Mouse (Mus musculus) neural tube, embryonic 10.5 days (tissue): Measurements from ENCODE around the gene Ttc39d.
"Not testable (repeated sequence)": the region's sequence is repeated elsewhere in the genome, so short reads cannot be mapped to it uniquely, and the experiment has no call there.

ENCODE experiments used
- DNase-seq: peaks from one replicate; pipeline ENCODE4 v3.0.0-alpha.2; 2017; ENCODE audit warnings: low spot score; ENCODE audit errors: extremely low spot score

Ttc39d gene

GRCm38 (mm10) chr17:80206671-80207581, at the start of gene Ttc39d, which contains the start of gene Srsf7:
TSS of gene Ttc39d (plus strand) at chr17:80207460.
TSS of gene Srsf7 (minus strand) at chr17:80207307.
- DNase-seq: peak; percentile 99

- DNase-seq: no peak
Measured at GRCm38 (mm10) chr17:80157489-80157888, 49.8 kb upstream of the Ttc39d start.

DNA sequence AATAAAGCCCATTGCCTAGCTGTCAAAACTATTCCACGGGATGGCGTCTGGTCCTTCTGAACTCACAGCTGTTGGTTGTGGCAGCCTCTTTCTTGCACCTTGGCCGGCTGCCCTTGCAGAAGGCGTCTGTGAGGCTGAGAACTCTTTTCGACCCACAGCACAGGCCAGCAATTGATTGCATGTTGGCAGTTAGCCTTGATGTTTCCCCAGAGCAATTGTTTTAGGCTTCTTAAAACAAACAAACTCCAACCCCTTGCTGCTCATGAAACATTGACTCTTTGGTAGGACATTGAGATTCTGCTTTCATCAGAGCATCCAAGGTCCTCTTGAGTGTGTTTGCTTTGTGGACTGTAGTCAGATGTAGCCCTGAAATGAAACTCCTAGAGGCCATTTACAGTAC, 46.8 kb upstream of the Ttc39d start:
- no peak for DNase-seq

DNA sequence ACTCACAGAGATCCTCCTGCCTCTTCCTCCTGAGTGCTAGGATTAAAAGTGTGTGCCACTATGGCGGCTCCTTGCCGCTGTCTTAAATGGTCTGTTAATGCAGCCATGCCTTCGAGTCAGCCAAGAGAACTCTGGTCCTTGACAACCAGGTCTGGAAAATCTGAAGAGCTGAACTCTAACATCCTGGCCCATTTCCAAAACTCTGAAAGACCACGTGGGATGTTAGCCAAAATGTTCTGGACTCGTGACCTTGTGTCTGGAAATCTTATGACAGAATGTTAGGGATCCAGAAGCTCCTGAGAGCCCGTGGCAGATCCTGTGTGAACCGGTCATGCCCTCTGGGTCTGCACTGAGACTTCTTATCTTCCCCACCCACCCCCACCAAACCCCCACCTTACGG, 43.3 kb upstream of the Ttc39d start:
- no peak for DNase-seq

DNA sequence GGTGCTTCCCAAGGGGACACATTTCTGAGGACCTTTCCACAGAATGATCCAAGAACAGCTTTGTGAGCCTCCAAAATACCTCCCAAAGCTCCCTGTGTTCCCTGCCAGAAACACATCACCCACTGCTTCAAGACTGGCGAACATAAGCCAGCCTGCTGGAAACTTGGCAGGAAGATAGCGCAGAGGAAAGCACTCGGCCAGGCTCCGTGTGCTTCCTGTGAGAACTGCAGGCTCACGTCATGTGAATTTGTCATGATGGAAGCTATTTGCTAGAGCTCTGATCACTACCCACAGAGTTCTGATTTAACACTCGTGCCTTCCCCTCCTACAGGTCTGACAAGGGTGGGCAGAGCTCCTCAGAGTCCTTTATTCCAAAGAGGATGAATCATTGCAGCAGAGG, 41.5 kb upstream of the Ttc39d start:
- DNase-seq: no peak

GRCm38 (mm10) chr17:80166346-80166745, 40.9 kb upstream of the Ttc39d start:
- no peak for DNase-seq

DNA sequence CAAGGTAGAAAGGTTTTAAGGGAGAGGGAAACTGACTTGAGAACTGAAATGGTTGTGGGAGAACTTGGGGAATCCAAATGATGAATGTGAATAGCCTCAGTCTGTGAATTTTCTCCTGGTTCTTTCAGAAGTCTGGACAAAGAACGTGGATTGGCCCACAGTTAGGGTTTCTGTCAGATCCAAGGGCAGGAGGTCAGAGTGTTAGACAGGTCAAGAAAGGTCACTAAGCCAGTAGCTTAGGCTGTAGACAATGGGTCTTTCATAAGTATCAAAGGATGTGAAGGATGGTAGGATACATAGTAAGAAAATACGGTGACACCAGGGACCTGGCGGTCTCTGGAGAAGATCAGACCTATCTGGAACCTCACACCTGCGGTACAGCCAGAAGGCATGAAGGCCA, 39.8 kb upstream of the Ttc39d start:
- no peak for DNase-seq

DNA sequence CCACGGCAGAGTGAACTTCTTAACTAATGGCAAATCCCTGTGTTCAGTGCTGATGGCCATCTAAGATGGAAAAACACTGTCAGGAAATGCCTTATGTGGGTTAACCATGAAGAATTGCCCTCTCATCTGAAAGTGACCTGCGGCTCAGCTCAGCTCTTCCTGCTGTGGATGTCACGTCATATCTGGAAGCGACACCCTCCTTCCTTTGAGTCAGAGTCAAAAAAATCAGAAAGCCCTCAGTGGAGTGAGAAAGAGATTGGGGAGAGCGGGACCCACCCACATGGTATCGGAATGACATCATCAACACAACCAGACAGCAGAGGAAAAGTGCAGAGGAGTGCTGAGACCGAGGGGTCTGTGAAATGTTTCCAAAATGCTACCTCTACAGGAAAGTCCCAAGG, 39.4 kb upstream of the Ttc39d start:
- no peak for DNase-seq

DNA sequence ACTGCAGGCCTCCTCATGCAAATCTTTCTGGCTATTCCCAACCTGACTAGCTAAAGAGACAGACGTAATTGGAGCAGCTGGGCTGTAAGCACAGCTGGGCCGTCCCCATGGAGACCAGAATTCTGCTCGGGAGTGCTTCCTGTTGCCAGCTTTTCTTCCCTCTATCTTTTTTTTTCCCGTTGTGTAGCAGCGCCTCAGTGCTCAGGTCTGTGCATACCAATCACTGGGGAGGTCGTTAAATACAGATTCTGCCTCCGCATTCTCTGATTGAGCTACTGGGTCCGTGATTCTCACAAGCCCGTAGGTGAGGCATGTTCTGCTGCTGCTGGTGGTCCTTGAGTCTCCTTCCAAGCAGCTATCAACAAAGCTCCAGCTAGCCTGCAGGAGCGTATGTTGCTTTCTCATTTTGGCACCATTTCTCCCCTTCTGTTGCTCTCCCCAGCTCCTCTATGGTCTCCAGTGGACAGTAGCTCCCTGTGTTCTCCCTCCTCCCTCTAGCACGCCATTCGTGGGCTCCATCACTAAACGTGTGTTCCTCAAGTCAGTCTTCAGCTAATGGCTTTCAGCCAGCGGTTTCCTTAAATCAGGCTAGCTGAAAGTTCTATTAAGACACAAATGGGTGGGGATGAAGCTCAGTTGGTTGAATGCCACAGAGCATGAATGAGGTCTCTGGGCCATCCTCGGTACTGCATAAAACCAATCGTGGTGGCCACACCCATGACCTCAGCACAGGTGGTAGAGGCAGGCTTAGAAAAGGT, 38.7 kb upstream of the Ttc39d start:
- DNase-seq: peak; percentile 48

DNA sequence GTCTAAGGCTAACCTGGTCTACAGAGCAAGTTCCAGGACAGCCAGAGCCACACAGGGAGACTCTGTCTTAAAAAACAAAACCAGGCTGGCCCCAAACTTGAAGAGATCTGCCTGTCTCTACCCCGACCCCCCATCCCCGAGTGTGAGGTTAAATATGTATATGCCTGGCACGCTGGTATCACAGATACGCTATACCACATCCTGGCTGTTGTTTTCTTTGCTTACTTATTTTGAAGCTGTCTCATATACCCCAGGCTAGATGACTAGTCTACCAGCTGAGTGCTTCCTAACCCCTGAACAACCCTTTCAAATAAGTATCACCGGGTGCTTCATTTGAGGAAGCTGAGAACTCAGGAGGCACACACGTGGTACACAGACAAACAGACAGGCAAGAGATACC, 37.5 kb upstream of the Ttc39d start:
- no peak for DNase-seq

DNA sequence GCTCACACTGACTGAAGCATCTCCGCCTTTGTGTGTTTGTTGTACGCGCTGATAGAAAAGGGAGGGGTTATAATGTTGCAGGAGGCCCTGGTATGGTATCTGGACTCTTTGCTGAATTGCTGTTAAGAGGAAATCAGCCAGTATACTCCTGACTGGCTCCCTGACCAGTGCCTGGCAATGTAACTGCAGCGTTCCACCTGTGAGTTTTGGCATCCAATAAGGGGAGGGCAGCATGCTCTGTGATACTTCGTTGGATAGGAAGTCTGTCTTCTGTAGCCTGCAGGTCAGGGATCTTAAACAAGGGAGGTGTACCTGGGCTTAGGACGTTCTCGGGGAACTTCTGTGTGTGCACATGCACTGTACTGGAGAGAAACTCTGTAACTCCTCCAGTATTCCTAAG, 36.3 kb upstream of the Ttc39d start:
- no peak for DNase-seq

DNA sequence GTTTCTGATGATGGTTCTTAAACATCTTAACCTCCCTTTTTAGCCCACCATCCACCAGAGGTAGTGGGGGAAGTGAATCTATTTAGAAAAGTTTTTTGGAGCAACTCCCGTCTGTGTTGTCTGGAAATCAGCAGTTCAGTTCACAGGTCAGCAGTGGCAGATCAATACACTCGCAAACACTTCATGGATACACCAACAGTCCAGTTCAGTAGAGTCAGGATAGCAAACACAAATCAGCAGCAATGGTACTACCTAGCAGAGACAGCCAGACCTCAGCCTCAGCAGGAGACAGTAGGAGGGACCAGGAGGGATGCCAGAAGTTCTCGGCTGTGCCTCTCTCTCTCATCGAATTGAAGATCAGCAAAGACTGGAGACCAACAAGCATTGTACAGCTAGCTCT, 35.3 kb upstream of the Ttc39d start:
- no peak for DNase-seq

GRCm38 (mm10) chr17:80172761-80173160, 34.5 kb upstream of the Ttc39d start:
- DNase-seq: no peak

GRCm38 (mm10) chr17:80173708-80174107, 33.6 kb upstream of the Ttc39d start:
- no peak for DNase-seq

DNA sequence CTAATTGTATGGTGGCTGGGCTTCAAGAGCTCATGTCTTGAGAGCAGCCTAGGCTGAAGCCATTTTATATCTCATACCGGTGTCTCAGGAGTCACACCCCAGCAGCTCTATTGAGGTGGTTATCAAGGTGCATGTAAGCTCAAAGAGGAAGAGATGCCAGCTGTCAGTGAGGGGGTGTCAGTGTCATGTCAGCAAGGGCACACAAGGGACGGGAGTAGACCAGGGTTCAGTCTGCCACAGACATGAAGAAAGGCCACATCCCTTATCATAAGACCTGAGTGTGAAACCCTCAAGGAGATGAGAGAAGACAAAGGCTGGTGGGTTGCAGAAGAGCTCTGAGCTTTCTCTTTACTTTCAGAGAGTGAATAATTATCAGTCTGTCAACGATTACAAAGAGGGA, 33.1 kb upstream of the Ttc39d start:
- no peak for DNase-seq

GRCm38 (mm10) chr17:80174699-80175385, 32.4 kb upstream of the Ttc39d start:
- DNase-seq: peak; percentile 22

DNA sequence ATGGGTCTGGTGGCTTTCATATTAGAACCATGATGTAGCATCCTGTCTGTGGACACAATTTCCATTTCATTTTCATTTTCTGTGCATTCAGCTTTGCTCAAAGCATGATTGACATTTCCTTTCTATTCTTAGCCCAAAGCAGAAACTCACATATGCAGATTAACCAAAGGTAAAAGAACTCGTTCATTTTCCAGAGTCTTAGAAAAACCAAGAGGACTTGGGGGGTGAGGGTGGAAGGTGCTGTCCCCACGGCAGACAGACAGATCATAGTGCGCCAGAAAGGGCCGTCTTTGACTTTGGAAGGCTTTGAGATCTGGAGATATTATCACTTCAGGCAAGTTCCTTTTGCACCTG, 31.9 kb upstream of the Ttc39d start:
- no peak for DNase-seq

DNA sequence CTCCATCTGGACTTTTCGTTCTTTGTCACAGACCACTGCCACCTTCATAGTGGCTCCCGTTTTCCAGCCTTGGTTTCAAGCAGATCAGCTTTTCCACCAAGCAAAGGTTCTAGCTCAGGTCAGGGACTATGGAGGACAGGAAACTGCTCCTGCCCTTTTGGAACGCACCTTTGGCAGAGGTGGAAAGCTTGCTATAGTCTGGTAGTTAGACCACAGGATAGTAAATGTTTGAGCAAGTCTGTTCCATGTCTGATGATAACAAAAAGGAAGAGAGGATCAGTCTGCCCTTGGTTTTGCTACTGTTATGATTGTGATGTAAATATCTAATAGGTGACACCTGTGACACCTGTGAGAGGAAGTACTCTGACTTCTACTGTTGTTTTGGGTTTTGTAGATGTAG, 31.3 kb upstream of the Ttc39d start:
- DNase-seq: no peak

- not testable (repeated sequence) for DNase-seq
Measured at GRCm38 (mm10) chr17:80178846-80179245, 28.4 kb upstream of the Ttc39d start.

DNA sequence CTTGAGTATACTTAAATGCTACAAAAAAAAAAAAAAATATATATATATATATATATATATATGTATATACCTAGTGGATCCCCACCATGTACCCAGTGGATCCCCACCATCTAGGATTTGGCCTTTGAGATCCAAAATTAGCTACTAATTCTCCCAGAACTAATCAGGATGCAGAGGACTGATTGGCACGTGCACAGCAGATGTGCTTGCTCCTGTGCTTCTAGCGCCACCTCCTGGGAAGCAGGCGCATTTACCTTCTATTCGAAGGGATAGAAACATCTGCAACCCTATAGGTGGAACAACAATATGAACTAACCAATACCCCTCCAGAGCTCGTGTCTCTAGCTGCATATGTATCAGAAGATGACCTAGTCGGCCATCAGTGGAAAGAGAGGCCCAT, 27.3 kb upstream of the Ttc39d start:
- peak; percentile 69 for DNase-seq

DNA sequence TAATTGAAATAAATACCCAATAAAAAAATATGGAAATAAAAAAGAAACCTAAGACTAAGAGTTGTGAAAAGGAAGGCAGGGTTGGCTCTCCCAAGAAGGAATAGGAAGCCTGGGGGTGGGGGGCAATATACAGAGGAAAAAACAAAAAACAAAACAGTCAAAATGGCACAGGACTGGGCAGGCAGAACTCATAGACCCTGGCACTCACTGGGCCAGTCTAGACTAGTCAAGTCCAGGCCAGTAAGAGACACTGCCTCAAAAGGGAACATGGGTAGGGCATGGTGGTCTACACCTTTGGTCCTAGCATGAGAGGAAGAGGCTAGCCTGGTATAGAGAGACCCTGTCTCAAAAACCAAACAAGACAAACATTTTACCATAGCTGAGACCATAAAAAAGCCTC, 26.8 kb upstream of the Ttc39d start:
- no peak for DNase-seq

DNA sequence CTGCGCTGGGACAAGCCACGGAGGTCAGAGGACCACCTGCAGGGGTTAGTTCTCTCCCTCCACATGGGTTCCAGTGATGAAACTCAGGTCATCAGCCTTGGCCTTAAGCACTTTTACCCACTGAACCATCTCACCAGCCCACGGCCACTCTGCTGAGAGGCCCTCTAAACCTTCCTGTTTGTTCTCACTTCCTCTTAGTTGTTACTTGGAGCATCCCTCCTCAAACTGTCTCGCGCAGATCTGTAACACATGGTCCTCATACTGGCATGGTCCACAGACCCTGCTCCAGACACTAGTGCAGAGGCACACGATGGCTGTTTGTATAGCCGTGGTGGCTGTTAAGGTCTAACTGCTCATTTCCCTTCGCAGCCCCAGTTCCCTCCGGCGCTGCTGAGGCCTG, 23.6 kb upstream of the Ttc39d start:
- no peak for DNase-seq
